Mouse (Mus musculus) small intestine, adult 2 months (tissue): ENCODE data around the gene Fam198b.

Source experiments
- CTCF ChIP-seq: fragments of 200-500 bp; IDR thresholded peaks from 2 replicates; pipeline ENCODE4 v1.5.1; 2012; ENCODE audit warnings: low read depth, mild to moderate bottlenecking, control low read depth, inconsistent platforms, low read length, moderate library complexity, mixed read lengths; ENCODE audit not compliant: insufficient replicate concordance, insufficient read length; ENCODE audit errors: extremely low read depth
- POLR2A ChIP-seq: fragments of 200-500 bp; IDR thresholded peaks from 2 replicates; pipeline ENCODE4 v1.6.1; 2012; ENCODE audit warnings: low read depth, mild to moderate bottlenecking, control low read depth, inconsistent platforms, low read length, moderate library complexity

- TF ChIP-seq CTCF (no peak), POLR2A (no peak)
These were observed 52.6 kb downstream of the Fam198b start for GRCm38 (mm10) chr3:79936730-79937447.
